Mouse (Mus musculus): ENCODE data around the gene Dcaf11.

Gene Dcaf11

GRCm38 (mm10) chr14:55557003-55557402 lies 2.8 kb upstream of the Dcaf11 start:
- peak in 1 of 2 experiments; percentile 66 for DNase-seq (ENCODE audit: low spot score in 2 of 2)

GRCm38 (mm10) chr14:55557587-55557986 lies 2.2 kb upstream of the Dcaf11 start:
- DNase-seq (ENCODE audit: low spot score in 2 of 2), result no peak

GRCm38 (mm10) chr14:55558740-55559448 lies 912 bp upstream of the Dcaf11 start:
- DNase-seq (ENCODE audit: low spot score in 2 of 2), result no peak

GRCm38 (mm10) chr14:55560202-55561073 lies 632 bp downstream of the Dcaf11 start, which contains the start of gene A730061H03Rik:
TSS of gene A730061H03Rik (minus strand) at chr14:55560406.
- peak; percentile 97 to 100 for DNase-seq (ENCODE audit: low spot score in 2 of 2)

GRCm38 (mm10) chr14:55561860-55562259 lies 2.1 kb downstream of the Dcaf11 start:
- DNase-seq (ENCODE audit: low spot score in 2 of 2), result no peak

- DNase-seq (ENCODE audit: low spot score in 2 of 2), result no peak
These were observed 3.4 kb downstream of the Dcaf11 start for GRCm38 (mm10) chr14:55563249-55563648.

- no peak for DNase-seq (ENCODE audit: low spot score in 2 of 2)
These were observed 5.9 kb downstream of the Dcaf11 start for GRCm38 (mm10) chr14:55565748-55566147.

- DNase-seq (ENCODE audit: low spot score in 2 of 2), result no peak
These were observed 7.7 kb downstream of the Dcaf11 start for GRCm38 (mm10) chr14:55567496-55567895.

- no peak for DNase-seq (ENCODE audit: low spot score in 2 of 2)
These were observed 10.8 kb downstream of the Dcaf11 start for GRCm38 (mm10) chr14:55570588-55570987.

- no peak for DNase-seq (ENCODE audit: low spot score in 2 of 2)
These were observed 12.0 kb downstream of the Dcaf11 start for GRCm38 (mm10) chr14:55571760-55572159.

GRCm38 (mm10) chr14:55575302-55575701 lies 15.5 kb downstream of the Dcaf11 start, which contains the start of gene Fitm1:
TSS of gene Fitm1 (plus strand) at chr14:55575617.
- no peak for DNase-seq (ENCODE audit: low spot score in 2 of 2)

GRCm38 (mm10) chr14:55575711-55576110 lies 15.9 kb downstream of the Dcaf11 start:
- DNase-seq (ENCODE audit: low spot score in 2 of 2), result no peak

GRCm38 (mm10) chr14:55576376-55576775 lies 16.6 kb downstream of the Dcaf11 start:
- DNase-seq (ENCODE audit: low spot score in 2 of 2), result no peak

- DNase-seq (ENCODE audit: low spot score in 2 of 2), result peak; percentile 75 to 76
These were observed 18.3 kb downstream of the Dcaf11 start, which contains the start of gene Psme1 for GRCm38 (mm10) chr14:55577871-55578667. TSS of gene Psme1 (plus strand) at chr14:55578123.

- peak; percentile 38 to 52 for DNase-seq (ENCODE audit: low spot score in 2 of 2)
These were observed 19.0 kb downstream of the Dcaf11 start for GRCm38 (mm10) chr14:55578668-55579269.

- DNase-seq (ENCODE audit: low spot score in 2 of 2), result no peak
These were observed 20.0 kb downstream of the Dcaf11 start for GRCm38 (mm10) chr14:55579511-55580496.

GRCm38 (mm10) chr14:55580731-55581130 lies 20.9 kb downstream of the Dcaf11 start:
- no peak for DNase-seq (ENCODE audit: low spot score in 2 of 2)

- no peak for DNase-seq (ENCODE audit: low spot score in 2 of 2)
These were observed 22.3 kb downstream of the Dcaf11 start for GRCm38 (mm10) chr14:55581981-55582681.

GRCm38 (mm10) chr14:55584303-55584701 lies 24.5 kb downstream of the Dcaf11 start:
- no peak for DNase-seq (ENCODE audit: low spot score in 2 of 2)
